Mouse (Mus musculus): ENCODE measurements around the gene Gm26602.

DNA sequence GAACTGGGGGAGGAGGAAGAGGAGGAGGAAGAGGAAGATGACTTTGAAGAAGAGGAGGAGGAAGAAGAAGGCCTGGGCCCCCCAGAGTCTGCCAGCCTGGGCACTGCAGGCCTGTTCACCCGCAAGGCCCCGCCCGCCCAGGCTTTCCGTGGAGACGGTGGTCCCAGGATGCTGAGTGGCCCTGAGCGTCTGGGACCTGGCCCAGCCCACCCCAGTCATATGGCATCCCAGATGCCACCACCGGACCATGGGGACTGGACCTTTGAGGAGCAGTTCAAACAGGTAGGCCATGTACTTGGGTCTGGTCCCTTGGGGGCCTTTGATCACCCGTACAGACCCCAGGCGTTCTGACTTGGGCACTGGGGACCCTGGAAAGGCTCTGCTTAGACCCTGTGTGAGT, 21.1 kb downstream of the Gm26602 start:
- no peak for TF ChIP-seq GATA1 (IDR thresholded peaks at IDR 0.05; ENCODE audit: borderline replicate concordance, low read length)
- no peak for TF ChIP-seq FLI1 (IDR thresholded peaks at IDR 0.05; ENCODE audit: low read length)

Data from megakaryocyte, embryonic 14.5 days (primary cell).